Mouse (Mus musculus): ENCODE measurements around the gene Actr2. TPM values are rescaled to one million over a fixed set of nuclear protein-coding genes. Genes with fewer than 3 reads are reported as not detected.

Actr2 gene
- polyA plus RNA-seq, 1 experiment from 2014 or later = 67.3 TPM

DNA sequence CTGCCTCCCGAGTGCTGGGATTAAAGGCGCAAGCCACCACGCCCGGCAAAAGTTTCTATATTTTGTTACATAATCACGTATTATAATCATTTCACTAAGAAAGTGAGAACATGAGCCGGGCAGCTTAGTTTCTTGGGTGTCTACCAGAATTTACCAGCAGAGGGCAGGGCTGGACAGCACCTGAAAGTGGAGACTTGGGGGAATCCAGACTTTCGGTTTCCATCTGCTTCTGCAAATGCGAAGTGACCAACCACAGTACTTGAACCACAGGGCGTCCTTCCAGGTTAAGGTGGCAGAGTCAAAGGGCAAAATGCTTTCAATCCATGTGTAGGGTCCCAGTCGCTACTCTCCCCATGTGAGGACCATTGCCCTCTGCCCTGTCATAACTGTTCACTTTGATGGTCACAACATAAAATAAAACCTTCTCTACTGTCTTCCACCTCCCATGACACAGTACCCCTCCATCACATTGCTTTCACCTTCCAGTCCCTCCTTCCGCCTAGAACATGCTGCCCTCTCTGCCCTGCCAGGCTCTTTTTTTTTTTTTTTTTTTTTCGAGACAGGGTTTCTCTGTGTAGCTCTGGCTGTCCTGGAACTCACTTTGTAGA, 20.3 kb upstream of the Actr2 start:
- Histone ChIP-seq H3K9me3 (ENCODE audit: control insufficient read depth, low read length) (no peaks in the 10 kb centered on the region), H3K36me3 (ENCODE audit: control insufficient read depth, insufficient read depth, low read length) (no peaks in the 10 kb centered on the region), H3K9ac (ENCODE audit: low read depth, low read length) (no peak overlapping the region), H3K4me1 (ENCODE audit: control insufficient read depth, insufficient read depth, low read length) (no peaks in the 10 kb centered on the region), H3K4me3 (ENCODE audit: low read depth, low read length) (no peak overlapping the region), H3K4me2 (ENCODE audit: low read depth, low read length) (peak overlapping the region; percentile 27; the same call in 1 of the 2 replicates), H3K27ac (replicated peaks; ENCODE audit: low read depth, low read length) (no peak overlapping the region), H3K27me3 (replicated peaks; ENCODE audit: control insufficient read depth, insufficient read depth, low read length) (no peaks in the 10 kb centered on the region)
- WGBS = 35% methylated on average over 12 of the region's 12 CpGs
- DNase-seq (ENCODE audit: low spot score) (peak; percentile 81), ATAC-seq (ENCODE audit: low read depth) (no peak)

DNA sequence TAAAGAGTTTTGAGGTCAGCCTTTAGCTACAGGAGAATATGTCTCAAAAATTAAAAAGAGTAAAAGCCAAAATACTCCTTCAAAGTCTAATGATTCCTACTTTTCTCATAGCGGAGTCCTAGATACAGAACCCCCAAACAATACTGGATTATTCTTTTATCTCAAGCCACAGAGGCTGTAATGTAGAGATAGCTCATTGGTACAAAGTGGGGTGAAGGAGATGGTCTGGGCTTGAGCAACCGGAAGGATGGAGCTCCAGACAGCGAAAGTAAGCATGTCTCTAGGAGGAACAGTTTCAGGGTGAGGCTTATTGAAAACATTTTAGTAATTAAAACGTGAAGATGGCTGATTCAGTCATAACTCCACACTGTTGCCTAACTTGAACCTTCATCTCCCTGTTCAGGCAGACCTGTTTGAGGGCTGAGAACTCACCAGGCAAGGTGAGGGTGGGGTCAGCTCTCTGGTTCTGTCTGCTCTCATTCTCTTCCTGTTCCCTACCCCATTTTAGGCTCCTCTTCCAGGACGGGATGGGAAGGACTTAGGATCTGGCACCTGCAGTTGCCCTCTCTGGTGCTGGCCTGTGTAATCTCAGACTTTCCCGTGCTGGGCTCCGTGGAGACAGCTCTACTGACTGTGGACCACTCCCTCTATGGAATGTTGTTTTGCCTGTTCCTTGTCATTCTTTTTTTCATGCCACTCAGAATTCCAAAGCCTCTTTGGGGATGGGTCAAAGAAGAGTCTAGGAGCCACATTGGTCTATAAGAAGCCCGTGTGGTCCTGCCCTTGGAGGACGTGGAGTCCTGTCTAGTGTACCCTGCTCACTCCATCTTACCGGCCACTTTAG, 14.2 kb upstream of the Actr2 start:
- DNase-seq (ENCODE audit: low spot score) (peak; percentile 43), ATAC-seq (ENCODE audit: low read depth) (peak; percentile 70; the same call in 1 of the 2 replicates)
- no peaks in the 10 kb centered on the region for H3K9me3 ChIP-seq (ENCODE audit: control insufficient read depth, low read length)
- no peaks in the 10 kb centered on the region for H3K27me3 ChIP-seq (replicated peaks; ENCODE audit: control insufficient read depth, insufficient read depth, low read length)
- H3K4me3 ChIP-seq (ENCODE audit: low read depth, low read length) = no peak overlapping the region
- H3K27ac ChIP-seq (replicated peaks; ENCODE audit: low read depth, low read length) = no peak overlapping the region
- WGBS = 71% methylated on average over 10 of the region's 10 CpGs
- no peak overlapping the region for H3K4me2 ChIP-seq (ENCODE audit: low read depth, low read length)
- H3K36me3 ChIP-seq (ENCODE audit: control insufficient read depth, insufficient read depth, low read length) = no peaks in the 10 kb centered on the region
- H3K4me1 ChIP-seq (ENCODE audit: control insufficient read depth, insufficient read depth, low read length) = no peaks in the 10 kb centered on the region
- no peak overlapping the region for H3K9ac ChIP-seq (ENCODE audit: low read depth, low read length)

DNA sequence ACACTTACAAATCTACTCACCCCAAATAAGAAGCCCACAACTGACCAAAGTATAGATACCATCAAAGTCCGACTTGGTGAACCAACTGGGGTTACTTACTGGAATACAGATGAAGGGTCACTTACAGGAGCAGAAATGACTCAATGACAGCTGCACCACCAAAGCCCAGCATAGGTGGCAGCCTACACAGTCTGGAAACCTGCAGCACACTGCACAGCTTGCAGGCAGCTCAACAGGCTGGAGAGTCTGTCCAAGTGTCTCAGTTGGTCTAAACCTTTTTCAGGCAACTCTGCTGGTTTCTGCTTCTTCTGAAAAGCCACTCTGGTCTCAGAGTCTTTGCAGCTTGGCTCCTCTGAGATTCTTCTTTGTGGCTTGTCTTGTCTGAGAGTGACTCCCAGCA, 12.7 kb upstream of the Actr2 start:
- Histone ChIP-seq H3K27ac (replicated peaks; ENCODE audit: low read depth, low read length) (no peak overlapping the region), H3K4me3 (ENCODE audit: low read depth, low read length) (no peak overlapping the region), H3K9ac (ENCODE audit: low read depth, low read length) (no peak overlapping the region), H3K4me2 (ENCODE audit: low read depth, low read length) (no peak overlapping the region), H3K9me3 (ENCODE audit: control insufficient read depth, low read length) (no peaks in the 10 kb centered on the region), H3K27me3 (replicated peaks; ENCODE audit: control insufficient read depth, insufficient read depth, low read length) (no peaks in the 10 kb centered on the region), H3K4me1 (ENCODE audit: control insufficient read depth, insufficient read depth, low read length) (no peaks in the 10 kb centered on the region), H3K36me3 (ENCODE audit: control insufficient read depth, insufficient read depth, low read length) (no peaks in the 10 kb centered on the region)
- DNase-seq (ENCODE audit: low spot score) (no peak), ATAC-seq (ENCODE audit: low read depth) (no peak)
- WGBS = 55% methylated on average over 1 of the region's 1 CpGs

DNA sequence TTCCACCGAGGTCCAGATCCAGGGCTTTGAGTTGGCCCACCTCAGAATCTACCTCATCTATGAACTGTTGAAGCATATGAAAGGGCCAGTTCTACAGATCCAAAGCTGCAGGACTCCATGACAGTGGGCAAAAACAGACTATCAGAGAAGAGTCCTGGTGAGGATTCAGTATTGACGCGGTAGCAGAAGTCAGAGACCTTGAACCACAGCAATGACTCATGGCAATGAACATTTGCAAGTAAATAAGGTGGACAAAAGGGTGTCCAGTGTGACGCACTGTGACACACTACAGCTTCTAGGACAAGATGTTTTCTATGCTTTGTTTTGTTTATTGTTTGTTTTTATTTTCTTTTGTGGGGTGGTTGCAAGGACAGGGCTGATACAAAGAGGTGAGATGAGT, 4.0 kb upstream of the Actr2 start:
- H3K9me3 ChIP-seq (ENCODE audit: control insufficient read depth, low read length) = no peaks in the 10 kb centered on the region
- no peak overlapping the region for H3K9ac ChIP-seq (ENCODE audit: low read depth, low read length)
- peaks cover 6% of the 10 kb centered on the region for H3K4me1 ChIP-seq (ENCODE audit: control insufficient read depth, insufficient read depth, low read length)
- H3K27me3 ChIP-seq (replicated peaks; ENCODE audit: control insufficient read depth, insufficient read depth, low read length) = no peaks in the 10 kb centered on the region
- no peak overlapping the region for H3K4me2 ChIP-seq (ENCODE audit: low read depth, low read length)
- H3K36me3 ChIP-seq (ENCODE audit: control insufficient read depth, insufficient read depth, low read length) = no peaks in the 10 kb centered on the region
- DNase-seq (ENCODE audit: low spot score) = no peak
- WGBS = 95% methylated on average over 4 of the region's 4 CpGs
- ATAC-seq (ENCODE audit: low read depth) = no peak
- no peak overlapping the region for H3K27ac ChIP-seq (replicated peaks; ENCODE audit: low read depth, low read length)
- H3K4me3 ChIP-seq (ENCODE audit: low read depth, low read length) = no peak overlapping the region

DNA sequence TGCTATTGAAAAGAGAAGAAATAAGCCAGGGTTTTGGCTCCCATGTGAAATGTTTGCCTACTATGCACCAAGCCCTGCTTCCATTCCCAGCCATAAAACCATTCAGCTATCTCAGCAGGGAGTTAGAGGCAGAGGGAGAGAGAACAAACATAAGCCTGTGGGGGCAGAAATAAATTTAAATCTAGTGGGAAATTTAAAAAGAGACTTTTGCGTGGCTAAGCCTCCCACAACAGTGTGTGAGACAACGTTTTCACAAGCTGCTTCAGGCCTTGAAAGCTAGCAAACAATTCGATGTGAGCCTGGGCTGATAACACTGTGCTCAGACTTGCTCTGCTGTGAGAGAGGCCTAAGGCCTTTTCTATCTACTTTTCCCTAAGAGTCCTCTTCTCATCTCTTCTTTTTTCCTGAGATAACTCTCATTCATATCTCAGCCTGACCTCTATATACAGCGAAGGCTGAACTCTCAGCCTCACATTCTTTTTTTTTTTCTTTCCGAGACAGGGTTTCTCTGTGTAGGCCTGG, 3.4 kb upstream of the Actr2 start:
- Histone ChIP-seq H3K36me3 (ENCODE audit: control insufficient read depth, insufficient read depth, low read length) (no peaks in the 10 kb centered on the region), H3K9me3 (ENCODE audit: control insufficient read depth, low read length) (no peaks in the 10 kb centered on the region)

DNA sequence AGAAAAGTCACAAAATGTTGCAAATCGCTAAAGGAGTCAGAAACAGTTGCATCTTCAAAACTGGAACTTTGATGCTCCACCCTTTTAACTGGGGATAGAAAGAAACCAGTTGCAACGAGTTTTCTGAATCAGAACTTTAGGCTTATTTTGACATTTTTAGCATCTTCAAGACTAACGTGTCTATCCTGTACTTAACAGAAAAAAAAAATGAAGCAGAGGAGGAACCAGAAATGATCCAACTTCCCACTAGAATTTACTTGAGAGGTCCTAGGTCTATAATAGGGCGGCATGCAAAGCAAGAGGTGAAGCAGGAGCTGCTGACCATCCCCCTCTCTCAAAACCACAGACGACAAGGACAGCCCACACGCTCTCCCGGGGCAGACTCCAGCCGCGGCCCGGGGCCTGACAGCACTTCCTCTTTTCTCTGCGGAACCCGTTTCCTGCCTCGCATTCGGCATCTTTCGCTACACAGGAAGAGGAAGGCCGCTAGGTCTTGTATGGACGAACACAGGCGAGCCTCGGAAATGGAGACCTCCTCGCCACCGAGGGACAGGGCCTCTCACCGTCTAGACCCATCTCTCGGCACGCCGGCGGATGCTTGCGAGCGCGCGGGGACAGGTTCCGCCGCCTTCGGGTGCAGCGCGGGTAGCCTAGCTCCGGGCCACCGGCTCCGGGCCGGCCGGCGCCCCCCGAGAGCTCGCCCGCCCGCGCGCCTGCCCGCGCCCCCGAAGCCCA, 540 bp downstream of the Actr2 start:
- Histone ChIP-seq H3K9me3 (ENCODE audit: control insufficient read depth, low read length) (no peaks in the 10 kb centered on the region), H3K27ac (replicated peaks; ENCODE audit: low read depth, low read length) (peak overlapping the region; percentile 90), H3K4me3 (ENCODE audit: low read depth, low read length) (peak overlapping the region; percentile 88), H3K4me1 (ENCODE audit: control insufficient read depth, insufficient read depth, low read length) (peaks cover 9% of the 10 kb centered on the region), H3K36me3 (ENCODE audit: control insufficient read depth, insufficient read depth, low read length) (peaks cover 3% of the 10 kb centered on the region; the same call in 1 of the 2 replicates), H3K4me2 (ENCODE audit: low read depth, low read length) (peak overlapping the region; percentile 68), H3K27me3 (replicated peaks; ENCODE audit: control insufficient read depth, insufficient read depth, low read length) (no peaks in the 10 kb centered on the region), H3K9ac (ENCODE audit: low read depth, low read length) (peak overlapping the region; percentile 85)
- WGBS = 2% methylated on average over 22 of the region's 50 CpGs
- DNase-seq (ENCODE audit: low spot score) (peak; percentile 91), ATAC-seq (ENCODE audit: low read depth) (peak; percentile 64)

More for the DNA sequence above, 3.4 kb upstream of the Actr2 start:
- H3K4me2 ChIP-seq (ENCODE audit: low read depth, low read length) = no peak overlapping the region
- H3K4me1 ChIP-seq (ENCODE audit: control insufficient read depth, insufficient read depth, low read length) = peaks cover 9% of the 10 kb centered on the region
- WGBS = 77% methylated on average over 5 of the region's 5 CpGs
- no peak overlapping the region for H3K4me3 ChIP-seq (ENCODE audit: low read depth, low read length)
- ATAC-seq (ENCODE audit: low read depth) = no peak
- H3K9ac ChIP-seq (ENCODE audit: low read depth, low read length) = no peak overlapping the region
- H3K27ac ChIP-seq (replicated peaks; ENCODE audit: low read depth, low read length) = no peak overlapping the region
- H3K27me3 ChIP-seq (replicated peaks; ENCODE audit: control insufficient read depth, insufficient read depth, low read length) = no peaks in the 10 kb centered on the region
- DNase-seq (ENCODE audit: low spot score) = no peak

DNA sequence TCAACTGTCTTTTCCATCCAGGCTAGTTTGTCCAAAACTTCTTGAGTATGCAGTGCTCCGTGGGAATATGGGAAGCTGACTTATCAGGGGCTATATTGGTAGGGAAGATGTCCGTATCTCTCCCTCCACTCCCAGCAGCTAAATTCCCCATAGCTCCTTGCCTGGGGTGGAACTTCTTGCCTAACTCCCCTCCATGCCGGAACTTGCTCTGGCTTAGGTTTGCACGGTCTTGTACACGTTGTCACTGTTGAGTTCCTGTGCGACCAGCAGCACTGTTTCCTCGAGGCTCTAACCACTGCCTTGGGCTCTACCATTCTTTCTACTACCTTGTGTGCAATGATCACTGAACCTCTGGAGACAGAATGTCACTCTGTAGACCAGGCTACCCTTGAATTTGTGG, 4.6 kb downstream of the Actr2 start:
- no peak for DNase-seq (ENCODE audit: low spot score)
- no peak overlapping the region for H3K9ac ChIP-seq (ENCODE audit: low read depth, low read length)
- no peak overlapping the region for H3K4me2 ChIP-seq (ENCODE audit: low read depth, low read length)
- H3K9me3 ChIP-seq (ENCODE audit: control insufficient read depth, low read length) = no peaks in the 10 kb centered on the region
- no peak overlapping the region for H3K27ac ChIP-seq (replicated peaks; ENCODE audit: low read depth, low read length)
- 87% methylated on average over 7 of the region's 7 CpGs for WGBS
- ATAC-seq (ENCODE audit: low read depth) = no peak
- H3K27me3 ChIP-seq (replicated peaks; ENCODE audit: control insufficient read depth, insufficient read depth, low read length) = no peaks in the 10 kb centered on the region
- H3K36me3 ChIP-seq (ENCODE audit: control insufficient read depth, insufficient read depth, low read length) = peaks cover 3% of the 10 kb centered on the region; the same call in 1 of the 2 replicates
- H3K4me1 ChIP-seq (ENCODE audit: control insufficient read depth, insufficient read depth, low read length) = 0 out of 2 replicates have a peak, but pooled peaks cover 4% of the 10 kb centered on the region
- H3K4me3 ChIP-seq (ENCODE audit: low read depth, low read length) = no peak overlapping the region

DNA sequence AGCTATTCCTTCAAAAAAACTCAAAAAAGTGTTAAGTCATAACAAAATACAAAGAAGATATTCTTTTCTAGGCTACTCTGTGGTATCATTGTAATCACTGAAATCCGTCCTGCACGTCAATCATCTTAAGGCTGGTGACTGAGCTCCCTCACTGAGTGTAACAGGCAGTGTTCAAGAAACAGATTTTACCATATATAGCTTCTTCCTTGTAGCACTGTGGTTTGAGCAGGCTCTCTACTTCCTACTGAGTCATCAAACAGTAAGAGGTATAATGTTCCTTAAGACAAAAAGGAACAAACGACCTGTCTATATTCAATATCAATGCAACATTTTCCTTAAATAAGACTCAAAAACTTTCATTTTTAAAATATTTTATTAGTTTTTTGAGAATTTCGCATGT, 5.0 kb downstream of the Actr2 start:
- Histone ChIP-seq H3K36me3 (ENCODE audit: control insufficient read depth, insufficient read depth, low read length) (peaks cover 3% of the 10 kb centered on the region; the same call in 1 of the 2 replicates), H3K4me2 (ENCODE audit: low read depth, low read length) (no peak overlapping the region), H3K27me3 (replicated peaks; ENCODE audit: control insufficient read depth, insufficient read depth, low read length) (no peaks in the 10 kb centered on the region), H3K9ac (ENCODE audit: low read depth, low read length) (no peak overlapping the region), H3K4me1 (ENCODE audit: control insufficient read depth, insufficient read depth, low read length) (0 out of 2 replicates have a peak, but pooled peaks cover 4% of the 10 kb centered on the region), H3K9me3 (ENCODE audit: control insufficient read depth, low read length) (no peaks in the 10 kb centered on the region), H3K4me3 (ENCODE audit: low read depth, low read length) (no peak overlapping the region), H3K27ac (replicated peaks; ENCODE audit: low read depth, low read length) (no peak overlapping the region)
- 92% methylated on average over 4 of the region's 4 CpGs for WGBS
- ATAC-seq (ENCODE audit: low read depth) (no peak), DNase-seq (ENCODE audit: low spot score) (no peak)
